Mouse (Mus musculus) kidney, embryonic 14.5 days (tissue): ENCODE data around the gene Mfap1a. TPM values are rescaled to one million over a fixed set of nuclear protein-coding genes. Genes with fewer than 3 reads are reported as not detected.
A peak's percentile ranks its signal among the peaks of the same experiment; 100 is the strongest.

Source experiments
- ATAC-seq: fragments of 200-750 bp; cut with Nextera tagmentation; 2 replicates; pipeline ENCODE4 v1.8.0; 2017; ENCODE audit warnings: moderate number of reproducible peaks, mild to moderate bottlenecking, moderate TSS enrichment, moderate library complexity; ENCODE audit not compliant: low FRiP score, low TSS enrichment
- H3K27ac ChIP-seq: fragments of 300-500 bp; sonication (generic); 2 replicates; pipeline ENCODE4 v1.5.1; 2014; ENCODE audit warnings: low read depth, mild to moderate bottlenecking, low read length, moderate library complexity, mixed read lengths
- H3K27me3 ChIP-seq: fragments of 300-500 bp; sonication (generic); 2 replicates; pipeline ENCODE4 v1.6.1; 2014; ENCODE audit warnings: mild to moderate bottlenecking, low read length; ENCODE audit not compliant: control insufficient read depth, insufficient read depth
- H3K36me3 ChIP-seq: fragments of 300-500 bp; sonication (generic); 2 replicates; pipeline ENCODE4 v1.6.1; 2014; ENCODE audit warnings: low read length, mixed read lengths; ENCODE audit not compliant: control insufficient read depth, insufficient read depth
- H3K4me1 ChIP-seq: fragments of 300-500 bp; sonication (generic); 2 replicates; pipeline ENCODE4 v1.6.1; 2014; ENCODE audit warnings: low read length, mixed read lengths; ENCODE audit not compliant: control insufficient read depth, insufficient read depth
- H3K4me2 ChIP-seq: fragments of 300-500 bp; sonication (generic); replicated peaks from 2 replicates; pipeline ENCODE4 v1.6.1; 2014; ENCODE audit warnings: low read depth, mild to moderate bottlenecking, low read length
- H3K4me3 ChIP-seq: fragments of 300-500 bp; sonication (generic); 2 replicates; pipeline ENCODE4 v1.5.1; 2014; ENCODE audit warnings: mild to moderate bottlenecking, low read length
- H3K9ac ChIP-seq: fragments of 300-500 bp; sonication (generic); 2 replicates; pipeline ENCODE4 v1.6.1; 2014; ENCODE audit warnings: low read depth, mild to moderate bottlenecking, low read length, moderate library complexity
- H3K9me3 ChIP-seq: fragments of 300-500 bp; sonication (generic); 2 replicates; pipeline ENCODE4 v1.6.1; 2016; ENCODE audit warnings: low read length; ENCODE audit not compliant: control insufficient read depth
- WGBS: fragments of 180-500 bp; shearing (Covaris S2); extraction: QIAGEN DNeasy Blood & Tissue Kit; methylation state at CpG from one replicate; pipeline ENCODE4 v1.1.7; 2014; 5-methylcytosine and 5-hydroxymethylcytosine counted together
- microRNA-seq: library from miRNA; unstranded; fragments of <30 nt; microRNA quantifications from one replicate; pipeline ENCODE4, GENCODE M21; 2016
- polyA plus RNA-seq: library from polyadenylated mRNA; unstranded; fragments of >200 nt; fragmentation: Nextera tagmentation; extraction: Ambion mirVana; gene quantifications from 2 replicates; pipeline ENCODE4 v1.2.1, GENCODE M21; 2014

Mfap1a gene
- polyA plus RNA-seq, 1 experiment from 2014 or later: 28.0 TPM

- Histone ChIP-seq H3K9me3 (no peaks in the 10 kb centered on the region), H3K27me3 (no peaks in the 10 kb centered on the region), H3K4me3 (peak overlapping the region; percentile 97), H3K36me3 (peaks cover 20% of the 10 kb centered on the region), H3K27ac (peak overlapping the region; percentile 95), H3K9ac (peak overlapping the region; percentile 61; the same call in 1 of the 2 replicates), H3K4me2 (peak overlapping the region; percentile 69), H3K4me1 (peaks cover 4% of the 10 kb centered on the region; the same call in 1 of the 2 replicates)
- 14% methylated on average over 9 of the region's 9 CpGs for WGBS
- ATAC-seq: no peak
Observed at GRCm38 (mm10) chr2:121448136-121448535, 58.3 kb downstream of the Mfap1a start.

- Histone ChIP-seq H3K36me3 (peaks cover 9% of the 10 kb centered on the region), H3K27ac (no peak overlapping the region), H3K9ac (no peak overlapping the region), H3K27me3 (no peaks in the 10 kb centered on the region), H3K4me1 (peaks cover 10% of the 10 kb centered on the region), H3K4me3 (no peak overlapping the region), H3K9me3 (no peaks in the 10 kb centered on the region), H3K4me2 (no peak overlapping the region)
- ATAC-seq: no peak
- 89% methylated on average over 3 of the region's 3 CpGs for WGBS
Observed at GRCm38 (mm10) chr2:121447006-121447405, 59.5 kb downstream of the Mfap1a start.

GRCm38 (mm10) chr2:121446506-121446905 is 60.0 kb downstream of the Mfap1a start:
- no peak for ATAC-seq
- Histone ChIP-seq H3K27me3 (no peaks in the 10 kb centered on the region), H3K9me3 (no peaks in the 10 kb centered on the region), H3K27ac (no peak overlapping the region), H3K4me3 (no peak overlapping the region), H3K36me3 (peaks cover 7% of the 10 kb centered on the region), H3K4me2 (no peak overlapping the region), H3K9ac (no peak overlapping the region), H3K4me1 (peaks cover 10% of the 10 kb centered on the region)
- 81% methylated on average over 4 of the region's 4 CpGs for WGBS

DNA sequence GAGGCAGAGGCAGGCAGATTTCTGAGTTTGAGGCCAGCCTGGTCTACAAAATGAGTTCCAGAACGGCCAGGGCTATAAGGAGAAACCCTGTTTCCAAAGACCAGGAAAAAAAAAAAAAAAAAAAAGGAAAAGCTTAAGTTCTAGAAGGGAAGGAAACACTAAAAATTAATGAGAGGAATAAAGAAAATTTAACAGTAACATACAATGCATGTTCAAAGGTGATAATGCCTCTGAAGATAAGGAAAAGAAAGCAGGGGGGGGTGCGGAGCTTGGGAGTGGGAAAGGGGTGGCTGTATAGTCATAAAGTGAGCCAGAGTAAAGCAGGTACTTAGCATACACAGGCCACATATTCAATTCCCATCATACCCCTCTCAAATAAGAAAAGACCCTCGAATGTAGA is 61.3 kb downstream of the Mfap1a start:
- H3K27me3 ChIP-seq: no peaks in the 10 kb centered on the region
- WGBS: 83% methylated on average over 3 of the region's 3 CpGs
- H3K4me2 ChIP-seq: no peak overlapping the region
- H3K4me1 ChIP-seq: peaks cover 8% of the 10 kb centered on the region
- no peak overlapping the region for H3K27ac ChIP-seq
- no peaks in the 10 kb centered on the region for H3K9me3 ChIP-seq
- no peaks in the 10 kb centered on the region for H3K36me3 ChIP-seq
- no peak overlapping the region for H3K4me3 ChIP-seq
- H3K9ac ChIP-seq: no peak overlapping the region
- no peak for ATAC-seq

- Histone ChIP-seq H3K27me3 (no peaks in the 10 kb centered on the region), H3K9me3 (no peaks in the 10 kb centered on the region), H3K27ac (no peak within 1 kb of the TSS), H3K4me1 (peaks cover 8% of the 10 kb centered on the region), H3K36me3 (peaks cover 8% of the 10 kb centered on the region), H3K4me3 (peak within 1 kb of the TSS; percentile 41), H3K4me2 (peak within 1 kb of the TSS; percentile 69), H3K9ac (peak within 1 kb of the TSS; percentile 42; the same call in 1 of the 2 replicates)
- no peak for ATAC-seq
- 93% methylated on average over 1 of the region's 1 CpGs for WGBS
Observed at GRCm38 (mm10) chr2:121444178-121444577, 62.3 kb downstream of the Mfap1a start, which contains the start of gene Ell3. TSS of gene Ell3 (minus strand) at chr2:121444278.

DNA sequence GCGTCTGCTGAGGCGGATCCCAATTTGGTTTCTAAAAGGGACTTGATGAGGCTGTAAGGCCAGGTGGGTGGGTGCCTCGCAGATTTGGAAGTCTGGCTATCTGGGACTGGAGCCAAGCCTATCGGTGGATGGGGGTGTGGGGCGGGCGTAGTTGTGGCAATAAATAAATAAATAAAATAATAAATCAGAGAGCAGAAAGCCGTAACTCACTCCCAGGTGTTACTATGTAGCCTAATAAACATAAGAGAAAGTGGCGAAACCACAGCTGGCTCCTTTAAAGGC is 63.5 kb downstream of the Mfap1a start:
- no peaks in the 10 kb centered on the region for H3K27me3 ChIP-seq
- H3K9me3 ChIP-seq: no peaks in the 10 kb centered on the region
- peaks cover 8% of the 10 kb centered on the region for H3K4me1 ChIP-seq
- no peak overlapping the region for H3K27ac ChIP-seq
- peak overlapping the region; percentile 41 for H3K4me3 ChIP-seq
- H3K4me2 ChIP-seq: peak overlapping the region; percentile 69
- H3K9ac ChIP-seq: peak overlapping the region; percentile 42; the same call in 1 of the 2 replicates
- WGBS: 2% methylated on average over 8 of the region's 8 CpGs
- ATAC-seq: no peak
- H3K36me3 ChIP-seq: peaks cover 20% of the 10 kb centered on the region

DNA sequence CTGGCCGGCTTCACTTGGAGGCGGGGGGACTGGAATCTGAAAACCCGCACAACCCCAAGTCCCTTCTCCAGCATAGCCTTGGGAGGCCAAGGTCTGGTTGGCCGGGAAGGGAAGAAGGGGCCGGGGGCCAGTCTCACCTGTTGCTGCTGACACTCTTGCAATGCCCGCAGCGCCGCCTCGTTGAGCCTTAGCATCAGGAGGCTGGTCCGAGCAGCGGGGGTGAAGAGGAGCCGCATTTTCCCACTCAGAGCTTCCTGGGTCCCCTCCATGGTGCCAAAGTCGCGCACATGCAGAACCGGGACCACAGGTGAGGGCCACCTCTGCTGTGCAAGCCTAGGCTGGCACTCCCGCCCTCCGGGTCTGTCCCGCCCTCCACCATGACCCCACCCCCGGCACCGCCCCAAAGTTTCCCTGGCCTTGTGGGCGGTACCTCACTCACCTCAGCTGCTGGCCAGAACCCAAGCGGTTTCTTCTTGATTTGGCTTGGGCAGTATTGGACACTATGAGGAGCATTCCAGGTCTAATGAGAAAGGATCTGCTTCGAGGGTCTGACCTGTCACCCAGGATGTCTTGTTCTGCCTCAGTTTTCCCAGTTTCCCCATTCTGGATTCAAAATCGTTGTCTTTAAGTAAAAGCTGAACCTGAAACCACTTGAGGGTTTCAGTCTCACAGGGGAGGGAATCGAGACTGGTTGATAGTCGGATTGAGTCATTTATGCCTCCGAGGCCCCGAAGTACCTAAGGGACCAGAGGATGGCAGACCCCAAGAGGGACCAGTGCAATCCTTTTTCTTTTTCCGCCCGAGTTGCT is 64.0 kb downstream of the Mfap1a start:
- Histone ChIP-seq H3K4me1 (peaks cover 8% of the 10 kb centered on the region), H3K36me3 (peaks cover 25% of the 10 kb centered on the region), H3K27me3 (no peaks in the 10 kb centered on the region), H3K4me2 (peak overlapping the region; percentile 69), H3K9ac (peak overlapping the region; percentile 42), H3K4me3 (peak overlapping the region; percentile 41), H3K9me3 (no peaks in the 10 kb centered on the region), H3K27ac (no peak overlapping the region)
- ATAC-seq: peak; percentile 93
- WGBS: 2% methylated on average over 30 of the region's 30 CpGs

Small RNAs within 50 kb of the gene (microRNA-seq; reads per million reads assigned to microRNA genes)
- not detected for gene Gm22953

Other genes with a start within 250 kb of the Mfap1a start
- gene Trp53bp1, start 235.3 kb downstream of the Mfap1a start, polyA plus RNA-seq: 55.0 and 91.9 TPM in 2 replicates
- 5.8 and 7.0 TPM in 2 replicates for gene Map1a, start 217.1 kb downstream of the Mfap1a start, polyA plus RNA-seq
- 10.1 and 13.3 TPM in 2 replicates for gene Ppip5k1, start 151.3 kb downstream of the Mfap1a start, polyA plus RNA-seq
- gene Ckmt1, start 149.0 kb downstream of the Mfap1a start, polyA plus RNA-seq: 3.3 and 7.9 TPM in 2 replicates
- not detected in 2 replicates for gene Strc, start 119.5 kb downstream of the Mfap1a start, polyA plus RNA-seq
- gene Pdia3, start 92.9 kb downstream of the Mfap1a start, polyA plus RNA-seq: 542 and 571 TPM in 2 replicates
- 2.2 and 2.8 TPM in 2 replicates for gene Catsper2, start 92.9 kb downstream of the Mfap1a start, polyA plus RNA-seq
- 12.0 and 12.2 TPM in 2 replicates for gene Ell3, start 62.4 kb downstream of the Mfap1a start, polyA plus RNA-seq
- gene Serf2, start 57.5 kb downstream of the Mfap1a start, polyA plus RNA-seq: 522 and 664 TPM in 2 replicates
- 116 and 147 TPM in 2 replicates for gene Hypk, start 53.4 kb downstream of the Mfap1a start, polyA plus RNA-seq
- gene Serinc4, start 49.9 kb downstream of the Mfap1a start, polyA plus RNA-seq: 0.20 and 0.24 TPM in 2 replicates
- gene Mfap1b, start 32.6 kb downstream of the Mfap1a start, polyA plus RNA-seq: 47.8 and 53.2 TPM in 2 replicates
- gene Wdr76, start 58 bp upstream of the Mfap1a start, polyA plus RNA-seq: 11.0 and 11.9 TPM in 2 replicates